Comparison of ENCODE assay signal across 8 mouse cellular contexts in genomic region chr17:87108507-87109292, GRCm38 (mm10). TPM values are rescaled to one million over a fixed set of nuclear protein-coding genes. Genes with fewer than 3 reads are reported as not detected.
DNase-seq lines count a peak whose midpoint lies in the region; ATAC-seq and TF ChIP-seq lines count a peak whose summit lies in the region.

No protein-coding gene starts in this region.

- ATAC-seq in limb, embryonic 15.5 days (ENCODE audit: insufficient number of reproducible peaks, low FRiP score, low TSS enrichment, low read depth): no peak
- ATAC-seq in stomach, postnatal 0 days (ENCODE audit: low FRiP score, low TSS enrichment): no peak

- no peaks in the 10 kb centered on the region for H3K27me3 ChIP-seq in testis, adult 2 months (ENCODE audit: control insufficient read depth, insufficient read depth, low read length)
- H3K27me3 ChIP-seq in limb, embryonic 15.5 days: no peaks in the 10 kb centered on the region
- H3K27me3 ChIP-seq in stomach, postnatal 0 days (ENCODE audit: control insufficient read depth, insufficient read depth, low read length): no peaks in the 10 kb centered on the region

- no peak overlapping the region; the same call in 1 of the 2 replicates for H3K27ac ChIP-seq in testis, adult 2 months (ENCODE audit: control insufficient read depth, insufficient read depth, low read depth, low read length)
- H3K27ac ChIP-seq in limb, embryonic 15.5 days: no peak overlapping the region
- H3K27ac ChIP-seq in stomach, postnatal 0 days (replicated peaks): no peak overlapping the region

- TF ChIP-seq POLR2A in testis, adult 2 months (IDR thresholded peaks at IDR 0.05; ENCODE audit: control insufficient read depth, low read depth, low read length): no peak

- H3K9ac ChIP-seq in limb, embryonic 15.5 days: no peak overlapping the region
- peak overlapping the region; percentile 78 for H3K9ac ChIP-seq in stomach, postnatal 0 days (ENCODE audit: low read length)

- no peaks in the 10 kb centered on the region for H3K9me3 ChIP-seq in limb, embryonic 15.5 days
- no peaks in the 10 kb centered on the region for H3K9me3 ChIP-seq in stomach, postnatal 0 days (ENCODE audit: control insufficient read depth, low read length)

- no peak for TF ChIP-seq EP300 in stomach, postnatal 0 days (optimal IDR thresholded peaks at IDR 0.05)

- peak overlapping the region; percentile 78 for H3K4me2 ChIP-seq in limb, embryonic 15.5 days
- H3K4me2 ChIP-seq in stomach, postnatal 0 days (replicated peaks; ENCODE audit: low read depth): peak overlapping the region; percentile 61

- peaks cover 13% of the 10 kb centered on the region for H3K4me1 ChIP-seq in testis, adult 2 months (ENCODE audit: control insufficient read depth, insufficient read depth, low read length)
- H3K4me1 ChIP-seq in limb, embryonic 15.5 days: peaks cover 21% of the 10 kb centered on the region; the same call in 1 of the 2 replicates
- H3K4me1 ChIP-seq in stomach, postnatal 0 days (replicated peaks; ENCODE audit: control insufficient read depth, insufficient read depth): 0 out of 2 replicates have a peak, but pooled peaks cover 2% of the 10 kb centered on the region

- peak overlapping the region; percentile 88 for H3K4me3 ChIP-seq in testis, adult 2 months (ENCODE audit: control insufficient read depth, low read depth, low read length)
- H3K4me3 ChIP-seq in limb, embryonic 15.5 days: peak overlapping the region; percentile 80
- H3K4me3 ChIP-seq in stomach, postnatal 0 days (ENCODE audit: low read depth, low read length): peak overlapping the region; percentile 73

- DNase-seq in cerebellum, adult 9-11 months: peak; percentile 14
- no peak for DNase-seq in cerebellum, postnatal 36 days
- DNase-seq in testis, postnatal 10 days (ENCODE audit: low spot score): no peak
- no peak for DNase-seq in stomach, postnatal 0 days (ENCODE audit: low spot score)
- DNase-seq in T-cell, adult 2 months (ENCODE audit: low spot score): no peak
- no peak for DNase-seq in retina, embryonic 14.5 days (ENCODE audit: low spot score)

- no peak for TF ChIP-seq CTCF in testis, adult 2 months (IDR thresholded peaks at IDR 0.05; ENCODE audit: control insufficient read depth, insufficient read depth, insufficient replicate concordance, low read depth, low read length)
- TF ChIP-seq CTCF in stomach, postnatal 0 days (IDR thresholded peaks at IDR 0.05; ENCODE audit: low read depth): no peak

- no peaks in the 10 kb centered on the region for H3K36me3 ChIP-seq in testis, adult 2 months (ENCODE audit: control insufficient read depth, insufficient read depth, low read length)
- no peaks in the 10 kb centered on the region for H3K36me3 ChIP-seq in limb, embryonic 15.5 days
- H3K36me3 ChIP-seq in stomach, postnatal 0 days (ENCODE audit: control insufficient read depth, insufficient read depth, low read length): no peaks in the 10 kb centered on the region

- 34% methylated on average over 13 of the region's 13 CpGs for WGBS in limb, embryonic 15.5 days
- 47% methylated on average over 13 of the region's 13 CpGs for WGBS in stomach, postnatal 0 days

RNA-seq across cellular contexts. Expression of gene Socs5, which starts 1.2 kb away (rescaled TPM):
- polyA plus RNA-seq in testis, adult 2 months (2012; rRNA removed): 6.4 and 6.9 TPM in 2 replicates
- 13.1 and 15.5 TPM in 2 replicates for polyA plus RNA-seq in limb, embryonic 15.5 days (2015; fragmentation: Nextera tagmentation; extraction: Ambion mirVana)
- polyA plus RNA-seq in stomach, postnatal 0 days (2015; fragmentation: Nextera tagmentation; extraction: Ambion mirVana): 4.8 and 4.9 TPM in 2 replicates
